Mouse (Mus musculus): Measurements from ENCODE around the gene Srm. TPM values are rescaled to one million over a fixed set of nuclear protein-coding genes. Genes with fewer than 3 reads are reported as not detected.

The Srm gene
- polyA plus RNA-seq, 1 experiment: 7.3 TPM

DNA sequence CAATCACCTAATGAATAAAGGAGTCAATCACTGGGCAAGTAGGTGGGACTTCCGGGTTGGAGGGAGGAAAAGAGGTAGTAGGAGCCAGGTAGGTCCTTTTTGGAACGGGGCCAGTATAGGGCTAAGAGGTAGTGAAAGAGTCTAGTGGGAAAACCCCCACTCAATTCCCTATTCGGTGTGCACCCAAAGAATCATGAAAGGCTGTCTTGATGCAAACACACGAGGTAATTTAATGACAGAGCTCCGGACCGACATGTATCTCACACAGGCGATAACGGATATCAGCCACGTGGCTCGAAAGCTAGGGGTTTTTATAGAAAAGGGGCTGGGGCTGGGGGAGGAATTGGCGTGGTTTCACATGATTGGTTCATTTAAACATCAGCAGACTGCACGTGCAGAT, 7.5 kb downstream of the Srm start:
- Histone ChIP-seq H3K4me1 (ENCODE audit: control insufficient read depth, insufficient read depth, low read length) (peaks cover 22% of the 10 kb centered on the region), H3K27ac (ENCODE audit: insufficient read depth, low read depth, low read length) (no peak overlapping the region), H3K4me3 (ENCODE audit: insufficient read depth, low read length) (no peak overlapping the region)
- no peak for TF ChIP-seq POLR2A (IDR thresholded peaks at IDR 0.05; ENCODE audit: borderline replicate concordance, low read depth, low read length)
- no peak for TF ChIP-seq CTCF (IDR thresholded peaks at IDR 0.05; ENCODE audit: low read depth, low read length)

- TF ChIP-seq POLR2A (IDR thresholded peaks at IDR 0.05; ENCODE audit: borderline replicate concordance, low read depth, low read length) (no peak), CTCF (IDR thresholded peaks at IDR 0.05; ENCODE audit: low read depth, low read length) (no peak)
- Histone ChIP-seq H3K4me3 (ENCODE audit: insufficient read depth, low read length) (no peak overlapping the region), H3K4me1 (ENCODE audit: control insufficient read depth, insufficient read depth, low read length) (peaks cover 24% of the 10 kb centered on the region), H3K27ac (ENCODE audit: insufficient read depth, low read depth, low read length) (no peak overlapping the region)
These were observed 9.0 kb downstream of the Srm start for GRCm38 (mm10) chr4:148600316-148600715.

DNA sequence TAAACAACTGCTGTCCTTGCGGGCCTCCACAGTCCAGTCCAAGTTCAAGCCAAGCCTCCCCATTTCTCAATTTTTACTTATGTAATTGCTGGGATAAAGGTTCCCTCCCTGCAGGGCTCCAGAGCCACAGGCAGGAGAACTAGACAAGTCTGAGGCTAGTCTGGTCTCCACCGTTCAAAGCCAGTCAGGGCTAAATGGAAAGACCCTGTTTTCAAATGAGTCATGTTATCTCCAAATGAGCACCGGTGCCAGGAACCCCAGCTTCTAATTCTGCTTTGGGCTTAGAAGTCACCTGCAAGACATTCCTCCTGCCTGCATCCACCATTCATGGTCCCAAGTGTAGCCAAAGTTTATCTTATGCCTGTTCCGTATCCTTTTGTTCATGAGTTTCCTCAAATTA, 10.6 kb downstream of the Srm start:
- no peak overlapping the region for H3K27ac ChIP-seq (ENCODE audit: insufficient read depth, low read depth, low read length)
- H3K4me3 ChIP-seq (ENCODE audit: insufficient read depth, low read length): no peak overlapping the region
- TF ChIP-seq POLR2A (IDR thresholded peaks at IDR 0.05; ENCODE audit: borderline replicate concordance, low read depth, low read length) (no peak), CTCF (IDR thresholded peaks at IDR 0.05; ENCODE audit: low read depth, low read length) (no peak)
- peaks cover 24% of the 10 kb centered on the region for H3K4me1 ChIP-seq (ENCODE audit: control insufficient read depth, insufficient read depth, low read length)

DNA sequence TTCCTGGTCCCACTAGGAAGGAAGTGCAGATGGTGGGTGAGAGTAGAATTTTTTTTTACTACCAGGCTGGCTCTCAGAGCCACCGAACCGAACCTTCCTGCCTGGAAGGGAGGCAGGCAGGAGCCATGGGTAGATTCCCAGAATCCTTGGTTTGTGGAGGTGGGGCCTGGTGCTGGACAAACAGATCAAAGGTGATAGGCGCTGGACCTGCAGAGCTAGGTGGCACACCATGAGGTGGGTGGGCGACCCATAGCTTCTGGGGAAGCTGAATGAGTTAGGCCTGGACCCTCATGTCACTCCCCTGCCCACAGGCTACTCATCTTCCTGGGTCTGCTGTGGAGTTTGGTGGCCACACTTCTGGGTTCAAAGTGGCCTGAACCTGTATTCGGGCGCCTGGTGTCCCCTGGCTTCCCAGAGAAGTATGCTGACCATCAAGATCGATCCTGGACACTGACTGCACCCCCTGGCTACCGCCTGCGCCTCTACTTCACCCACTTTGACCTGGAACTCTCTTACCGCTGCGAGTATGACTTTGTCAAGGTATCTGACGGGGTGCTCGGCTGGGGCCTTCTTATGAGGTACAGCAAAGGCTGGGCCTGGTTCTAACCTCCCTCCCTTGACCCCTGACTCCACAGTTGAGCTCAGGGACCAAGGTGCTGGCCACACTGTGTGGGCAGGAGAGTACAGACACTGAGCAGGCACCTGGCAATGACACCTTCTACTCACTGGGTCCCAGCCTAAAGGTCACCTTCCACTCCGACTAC, 11.2 kb downstream of the Srm start, which contains the start of gene Masp2:
TSS of gene Masp2 (plus strand) at position 198 of the 764 bp plus-strand sequence.
- H3K4me1 ChIP-seq (ENCODE audit: control insufficient read depth, insufficient read depth, low read length): peaks cover 24% of the 10 kb centered on the region
- TF ChIP-seq POLR2A (IDR thresholded peaks at IDR 0.05; ENCODE audit: borderline replicate concordance, low read depth, low read length): no peak
- no peak for TF ChIP-seq CTCF (IDR thresholded peaks at IDR 0.05; ENCODE audit: low read depth, low read length)
- no peak within 1 kb of the TSS for H3K27ac ChIP-seq (ENCODE audit: insufficient read depth, low read depth, low read length)
- no peak within 1 kb of the TSS for H3K4me3 ChIP-seq (ENCODE audit: insufficient read depth, low read length)

DNA sequence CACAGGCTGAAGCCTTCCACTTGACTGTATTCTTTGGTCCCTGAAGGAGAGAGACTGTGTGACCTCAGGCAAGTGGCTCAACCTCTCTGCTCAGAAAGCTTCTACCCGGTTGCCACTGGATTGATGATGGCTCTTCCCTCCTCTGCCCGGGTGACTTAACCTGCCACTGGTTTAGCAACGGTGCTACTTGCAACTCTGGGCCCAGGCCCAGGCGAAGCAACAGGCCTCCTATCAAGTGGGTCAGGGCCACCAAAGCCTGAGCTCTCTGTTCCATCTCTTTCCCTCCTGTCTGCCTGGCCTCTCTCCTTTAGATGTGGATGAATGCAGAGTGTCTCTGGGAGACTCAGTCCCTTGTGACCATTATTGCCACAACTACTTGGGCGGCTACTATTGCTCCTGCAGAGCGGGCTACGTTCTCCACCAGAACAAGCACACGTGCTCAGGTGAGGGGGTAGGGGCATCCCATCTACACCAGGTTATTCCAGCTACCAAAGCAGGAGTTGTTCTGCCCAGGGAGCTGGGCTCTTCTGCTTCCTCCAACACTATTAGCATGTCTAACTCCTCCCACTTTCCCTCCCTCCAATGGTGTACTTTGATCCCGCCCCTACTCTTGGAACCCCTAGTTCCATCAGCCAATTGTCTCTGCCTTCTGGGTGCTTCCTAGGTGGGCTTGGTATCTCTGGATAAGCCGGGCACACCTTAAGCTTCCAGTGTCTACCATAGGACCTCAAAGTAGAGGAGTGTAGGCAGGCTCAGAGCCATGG, 12.3 kb downstream of the Srm start:
- Histone ChIP-seq H3K4me1 (ENCODE audit: control insufficient read depth, insufficient read depth, low read length) (peaks cover 18% of the 10 kb centered on the region), H3K27ac (ENCODE audit: insufficient read depth, low read depth, low read length) (no peak overlapping the region), H3K4me3 (ENCODE audit: insufficient read depth, low read length) (no peak overlapping the region)
- TF ChIP-seq POLR2A (IDR thresholded peaks at IDR 0.05; ENCODE audit: borderline replicate concordance, low read depth, low read length): no peak
- TF ChIP-seq CTCF (IDR thresholded peaks at IDR 0.05; ENCODE audit: low read depth, low read length): no peak

DNA sequence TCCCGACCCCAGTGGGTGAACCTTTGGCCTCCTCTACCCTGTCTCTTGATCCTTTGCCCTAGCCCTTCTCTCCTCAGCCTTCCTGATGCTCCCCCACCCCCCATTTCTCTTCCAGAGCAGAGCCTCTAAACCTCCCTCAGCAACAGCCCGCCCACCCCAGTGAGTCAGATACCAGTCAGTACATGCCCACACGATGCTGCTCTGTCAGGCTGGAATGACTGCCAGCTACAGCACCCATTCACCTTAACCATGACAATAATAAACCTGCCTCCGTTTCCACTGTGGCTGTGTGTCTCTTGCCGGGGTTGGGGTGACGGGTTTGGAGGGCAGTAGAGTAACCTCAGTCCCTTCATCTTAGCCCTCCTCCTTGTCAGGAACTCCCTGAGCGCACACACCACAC, 12.8 kb downstream of the Srm start:
- H3K27ac ChIP-seq (ENCODE audit: insufficient read depth, low read depth, low read length): no peak overlapping the region
- TF ChIP-seq POLR2A (IDR thresholded peaks at IDR 0.05; ENCODE audit: borderline replicate concordance, low read depth, low read length) (no peak), CTCF (IDR thresholded peaks at IDR 0.05; ENCODE audit: low read depth, low read length) (no peak)
- no peak overlapping the region for H3K4me3 ChIP-seq (ENCODE audit: insufficient read depth, low read length)
- peaks cover 18% of the 10 kb centered on the region for H3K4me1 ChIP-seq (ENCODE audit: control insufficient read depth, insufficient read depth, low read length)

DNA sequence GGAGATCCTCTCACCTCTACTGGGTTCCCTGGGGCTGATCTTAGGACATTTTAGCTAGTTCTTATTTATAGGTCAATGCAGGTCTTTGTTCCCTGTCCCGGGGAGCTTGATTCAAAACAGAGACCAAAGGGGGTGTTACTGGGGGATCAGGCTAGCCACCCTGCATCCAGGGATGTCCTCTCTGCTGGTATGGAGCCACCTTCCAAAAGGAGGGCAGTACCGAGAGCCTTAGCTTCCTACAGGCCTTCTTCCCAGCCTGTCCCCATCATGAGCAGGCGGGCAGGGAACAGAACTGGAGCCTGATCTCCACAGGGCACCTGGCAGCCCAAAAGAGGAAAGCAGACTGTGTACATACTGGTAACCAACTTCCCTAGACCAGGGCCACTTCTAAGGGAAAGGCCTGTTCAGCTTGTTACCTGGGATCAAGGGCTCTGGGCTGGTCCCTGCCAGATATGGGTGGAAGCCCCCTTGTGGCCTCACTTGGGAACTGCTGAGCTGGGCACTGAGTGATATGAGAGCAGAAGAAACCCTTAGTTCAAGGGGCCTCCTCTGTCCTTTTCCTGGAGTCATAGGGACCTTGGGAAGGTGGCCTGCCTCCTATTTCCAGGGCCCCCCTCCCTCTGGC, 13.3 kb downstream of the Srm start:
- TF ChIP-seq POLR2A (IDR thresholded peaks at IDR 0.05; ENCODE audit: borderline replicate concordance, low read depth, low read length) (no peak), CTCF (IDR thresholded peaks at IDR 0.05; ENCODE audit: low read depth, low read length) (peak; percentile 30; the same call in 1 of the 2 replicates)
- H3K4me3 ChIP-seq (ENCODE audit: insufficient read depth, low read length): no peak overlapping the region
- H3K4me1 ChIP-seq (ENCODE audit: control insufficient read depth, insufficient read depth, low read length): peaks cover 18% of the 10 kb centered on the region
- no peak overlapping the region for H3K27ac ChIP-seq (ENCODE audit: insufficient read depth, low read depth, low read length)

GRCm38 (mm10) chr4:148607758-148608157, 16.5 kb downstream of the Srm start:
- H3K4me3 ChIP-seq (ENCODE audit: insufficient read depth, low read length): no peak overlapping the region
- TF ChIP-seq CTCF (IDR thresholded peaks at IDR 0.05; ENCODE audit: low read depth, low read length): peak; percentile 62; the same call in 1 of the 2 replicates
- no peak for TF ChIP-seq POLR2A (IDR thresholded peaks at IDR 0.05; ENCODE audit: borderline replicate concordance, low read depth, low read length)
- no peak overlapping the region for H3K27ac ChIP-seq (ENCODE audit: insufficient read depth, low read depth, low read length)
- peaks cover 2% of the 10 kb centered on the region; the same call in 1 of the 2 replicates for H3K4me1 ChIP-seq (ENCODE audit: control insufficient read depth, insufficient read depth, low read length)

DNA sequence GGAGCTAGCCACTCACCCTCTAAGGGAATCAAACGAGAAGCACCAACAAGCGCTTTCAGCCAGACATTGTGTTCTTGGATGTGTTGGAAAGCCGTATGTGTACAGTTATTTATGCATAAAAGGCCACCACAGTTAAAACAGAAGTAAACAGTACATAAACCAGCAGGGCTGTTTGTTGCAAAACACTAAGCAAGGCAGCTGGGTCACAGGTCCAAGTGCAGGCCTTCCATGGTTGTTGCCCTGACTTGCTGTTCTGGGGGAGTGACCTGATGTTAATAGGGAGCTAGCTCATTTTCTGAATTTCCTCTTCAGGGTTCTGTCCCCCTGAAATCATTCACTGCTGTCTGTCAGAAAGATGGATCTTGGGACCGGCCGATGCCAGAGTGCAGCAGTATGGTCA, 18.5 kb downstream of the Srm start:
- no peak overlapping the region for H3K4me3 ChIP-seq (ENCODE audit: insufficient read depth, low read length)
- H3K4me1 ChIP-seq (ENCODE audit: control insufficient read depth, insufficient read depth, low read length): no peaks in the 10 kb centered on the region
- TF ChIP-seq CTCF (IDR thresholded peaks at IDR 0.05; ENCODE audit: low read depth, low read length) (no peak), POLR2A (IDR thresholded peaks at IDR 0.05; ENCODE audit: borderline replicate concordance, low read depth, low read length) (no peak)
- H3K27ac ChIP-seq (ENCODE audit: insufficient read depth, low read depth, low read length): no peak overlapping the region

Data from bone marrow macrophage, adult 2 months (primary cell).